Mouse (Mus musculus) liver, embryonic 15.5 days (tissue): ENCODE results near the gene Ncoa5. TPM values are rescaled to one million over a fixed set of nuclear protein-coding genes. Genes with fewer than 3 reads are reported as not detected.
A peak's percentile ranks its signal among the peaks of the same experiment; 100 is the strongest.

Source experiments
- ATAC-seq: fragments of 200-750 bp; cut with Nextera tagmentation; 2 replicates; pipeline ENCODE4 v1.8.0; 2017; ENCODE audit warnings: moderate number of reproducible peaks, mild to moderate bottlenecking, moderate library complexity; ENCODE audit not compliant: insufficient read depth
- H3K27ac ChIP-seq: fragments of 300-500 bp; sonication (generic); replicated peaks from 2 replicates; pipeline ENCODE4 v1.5.1; 2015; ENCODE audit warnings: mild to moderate bottlenecking, inconsistent platforms
- H3K27me3 ChIP-seq: fragments of 300-500 bp; sonication (generic); 2 replicates; pipeline ENCODE4 v1.6.1; 2015; ENCODE audit warnings: mild to moderate bottlenecking, inconsistent platforms
- H3K36me3 ChIP-seq: fragments of 300-500 bp; sonication (generic); replicated peaks from 2 replicates; pipeline ENCODE4 v1.6.1; 2015; ENCODE audit warnings: moderate library complexity, mild to moderate bottlenecking, inconsistent platforms
- H3K4me1 ChIP-seq: fragments of 300-500 bp; sonication (generic); replicated peaks from 2 replicates; pipeline ENCODE4 v1.6.1; 2015; ENCODE audit warnings: inconsistent platforms
- H3K4me2 ChIP-seq: fragments of 300-500 bp; sonication (generic); 2 replicates; pipeline ENCODE4 v1.6.1; 2015; ENCODE audit warnings: moderate library complexity, mild to moderate bottlenecking, inconsistent platforms
- H3K4me3 ChIP-seq: fragments of 300-500 bp; sonication (generic); replicated peaks from 2 replicates; pipeline ENCODE4 v1.5.1; 2015; ENCODE audit warnings: mild to moderate bottlenecking, inconsistent platforms
- H3K9ac ChIP-seq: fragments of 300-500 bp; sonication (generic); 2 replicates; pipeline ENCODE4 v1.6.1; 2015; ENCODE audit warnings: moderate library complexity, mild to moderate bottlenecking, inconsistent platforms
- H3K9me3 ChIP-seq: fragments of 300-500 bp; sonication (generic); replicated peaks from 2 replicates; pipeline ENCODE4 v1.6.1; 2016; ENCODE audit warnings: inconsistent platforms
- WGBS: fragments of 180-500 bp; shearing (Covaris S2); methylation state at CpG from one replicate; pipeline ENCODE4 v1.1.7; 2015; ENCODE audit warnings: mixed read lengths; ENCODE audit not compliant: insufficient replicate concordance; 5-methylcytosine and 5-hydroxymethylcytosine counted together
- polyA plus RNA-seq: library from polyadenylated mRNA; unstranded; fragments of >200 nt; fragmentation: Nextera tagmentation; extraction: Ambion mirVana; gene quantifications from 2 replicates; pipeline ENCODE4 v1.2.1, GENCODE M21; 2015

Ncoa5 gene
- polyA plus RNA-seq, 1 experiment from 2014 or later, result 14.5 TPM

GRCm38 (mm10) chr2:165007986-165008385 lies 26.7 kb downstream of the Ncoa5 start:
- Histone ChIP-seq H3K4me2 (no peak overlapping the region), H3K4me1 (peaks cover 11% of the 10 kb centered on the region; the same call in 1 of the 2 replicates), H3K27ac (no peak overlapping the region), H3K4me3 (no peak overlapping the region), H3K9ac (no peak overlapping the region), H3K36me3 (peaks cover 96% of the 10 kb centered on the region), H3K9me3 (no peaks in the 10 kb centered on the region), H3K27me3 (no peaks in the 10 kb centered on the region)
- ATAC-seq, result no peak
- 85% methylated on average over 1 of the region's 1 CpGs for WGBS

GRCm38 (mm10) chr2:165006813-165007212 lies 27.9 kb downstream of the Ncoa5 start:
- H3K27me3 ChIP-seq, result no peaks in the 10 kb centered on the region
- 70% methylated on average over 4 of the region's 4 CpGs for WGBS
- H3K36me3 ChIP-seq, result peaks cover 96% of the 10 kb centered on the region
- H3K4me3 ChIP-seq, result no peak overlapping the region
- no peak overlapping the region for H3K4me2 ChIP-seq
- peak; percentile 58; the same call in 1 of the 2 replicates for ATAC-seq
- H3K27ac ChIP-seq, result 0 out of 2 replicates have a peak overlapping the region, but pooled peaks have one; percentile 16
- H3K9ac ChIP-seq, result no peak overlapping the region
- H3K9me3 ChIP-seq, result no peaks in the 10 kb centered on the region
- H3K4me1 ChIP-seq, result peaks cover 11% of the 10 kb centered on the region; the same call in 1 of the 2 replicates

- Histone ChIP-seq H3K4me1 (no peaks in the 10 kb centered on the region), H3K27me3 (peaks cover 4% of the 10 kb centered on the region; the same call in 1 of the 2 replicates), H3K4me3 (no peak overlapping the region), H3K9me3 (no peaks in the 10 kb centered on the region), H3K4me2 (no peak overlapping the region), H3K36me3 (peaks cover 90% of the 10 kb centered on the region), H3K9ac (no peak overlapping the region), H3K27ac (no peak overlapping the region)
- ATAC-seq, result no peak
- WGBS, result 80% methylated on average over 10 of the region's 10 CpGs
Observed at GRCm38 (mm10) chr2:165004237-165004636, 30.4 kb downstream of the Ncoa5 start.

GRCm38 (mm10) chr2:165003108-165003507 lies 31.6 kb downstream of the Ncoa5 start:
- Histone ChIP-seq H3K27ac (no peak overlapping the region), H3K4me1 (peaks cover 4% of the 10 kb centered on the region), H3K4me3 (no peak overlapping the region), H3K4me2 (no peak overlapping the region), H3K9me3 (no peaks in the 10 kb centered on the region), H3K36me3 (peaks cover 78% of the 10 kb centered on the region), H3K9ac (no peak overlapping the region), H3K27me3 (peaks cover 16% of the 10 kb centered on the region)
- ATAC-seq, result no peak
- WGBS, result 93% methylated on average over 3 of the region's 3 CpGs

- H3K36me3 ChIP-seq, result peaks cover 67% of the 10 kb centered on the region
- H3K4me1 ChIP-seq, result peaks cover 14% of the 10 kb centered on the region
- no peak overlapping the region for H3K9ac ChIP-seq
- no peak overlapping the region for H3K27ac ChIP-seq
- no peak for ATAC-seq
- peaks cover 27% of the 10 kb centered on the region for H3K27me3 ChIP-seq
- H3K4me3 ChIP-seq, result no peak overlapping the region
- 88% methylated on average over 13 of the region's 13 CpGs for WGBS
- no peaks in the 10 kb centered on the region for H3K9me3 ChIP-seq
- H3K4me2 ChIP-seq, result no peak overlapping the region
Observed at GRCm38 (mm10) chr2:165001958-165002357, 32.7 kb downstream of the Ncoa5 start.

- no peak overlapping the region for H3K9ac ChIP-seq
- peaks cover 29% of the 10 kb centered on the region for H3K36me3 ChIP-seq
- H3K4me1 ChIP-seq, result peaks cover 14% of the 10 kb centered on the region
- peaks cover 60% of the 10 kb centered on the region for H3K27me3 ChIP-seq
- no peaks in the 10 kb centered on the region for H3K9me3 ChIP-seq
- no peak overlapping the region for H3K27ac ChIP-seq
- peak overlapping the region; percentile 54 for H3K4me2 ChIP-seq
- H3K4me3 ChIP-seq, result peak overlapping the region; percentile 30
- ATAC-seq, result no peak
- WGBS, result 4% methylated on average over 52 of the region's 52 CpGs
Observed at GRCm38 (mm10) chr2:164997721-164998428, 36.8 kb downstream of the Ncoa5 start.

- peaks cover 21% of the 10 kb centered on the region for H3K36me3 ChIP-seq
- no peaks in the 10 kb centered on the region for H3K9me3 ChIP-seq
- WGBS, result 11% methylated on average over 49 of the region's 49 CpGs
- H3K4me2 ChIP-seq, result peak overlapping the region; percentile 54
- peaks cover 14% of the 10 kb centered on the region for H3K4me1 ChIP-seq
- ATAC-seq, result no peak
- H3K27me3 ChIP-seq, result peaks cover 60% of the 10 kb centered on the region
- no peak overlapping the region for H3K9ac ChIP-seq
- H3K27ac ChIP-seq, result no peak overlapping the region
- H3K4me3 ChIP-seq, result peak overlapping the region; percentile 30
Observed at GRCm38 (mm10) chr2:164996848-164997720, 37.6 kb downstream of the Ncoa5 start.

GRCm38 (mm10) chr2:164995976-164996375 lies 38.7 kb downstream of the Ncoa5 start:
- Histone ChIP-seq H3K4me2 (no peak overlapping the region), H3K36me3 (peaks cover 10% of the 10 kb centered on the region), H3K9me3 (no peaks in the 10 kb centered on the region), H3K4me3 (no peak overlapping the region), H3K4me1 (peaks cover 14% of the 10 kb centered on the region), H3K9ac (no peak overlapping the region), H3K27ac (no peak overlapping the region), H3K27me3 (peaks cover 64% of the 10 kb centered on the region)
- no peak for ATAC-seq
- 61% methylated on average over 11 of the region's 11 CpGs for WGBS

- Histone ChIP-seq H3K27ac (no peak overlapping the region), H3K9me3 (no peaks in the 10 kb centered on the region), H3K27me3 (peaks cover 68% of the 10 kb centered on the region), H3K4me2 (no peak overlapping the region), H3K36me3 (no peaks in the 10 kb centered on the region), H3K4me1 (peaks cover 14% of the 10 kb centered on the region), H3K9ac (no peak overlapping the region), H3K4me3 (no peak overlapping the region)
- 59% methylated on average over 21 of the region's 21 CpGs for WGBS
- no peak for ATAC-seq
Observed at GRCm38 (mm10) chr2:164994659-164995428, 39.8 kb downstream of the Ncoa5 start.

GRCm38 (mm10) chr2:164994156-164994555 lies 40.5 kb downstream of the Ncoa5 start:
- peaks cover 14% of the 10 kb centered on the region for H3K4me1 ChIP-seq
- no peak for ATAC-seq
- H3K27ac ChIP-seq, result no peak overlapping the region
- H3K36me3 ChIP-seq, result no peaks in the 10 kb centered on the region
- H3K9me3 ChIP-seq, result no peaks in the 10 kb centered on the region
- H3K27me3 ChIP-seq, result peaks cover 63% of the 10 kb centered on the region
- WGBS, result 71% methylated on average over 11 of the region's 11 CpGs
- H3K4me3 ChIP-seq, result no peak overlapping the region
- no peak overlapping the region for H3K4me2 ChIP-seq
- no peak overlapping the region for H3K9ac ChIP-seq
